Mouse (Mus musculus): ENCODE results near the gene Fbxo28. TPM values are rescaled to one million over a fixed set of nuclear protein-coding genes. Genes with fewer than 3 reads are reported as not detected.

Gene Fbxo28
- polyA plus RNA-seq, 1 experiment = not detected

- TF ChIP-seq POLR2A (IDR thresholded peaks at IDR 0.05; ENCODE audit: insufficient read depth, low read depth, low read length) (no peak), CTCF (IDR thresholded peaks at IDR 0.05; ENCODE audit: insufficient read depth, low read depth, low read length) (no peak)
- WGBS = 67% methylated on average over 5 of the region's 5 CpGs
- Histone ChIP-seq H3K4me3 (ENCODE audit: insufficient read depth, low read depth, low read length) (no peak overlapping the region), H3K4me1 (ENCODE audit: control insufficient read depth, insufficient read depth, low read length) (peaks cover 3% of the 10 kb centered on the region), H3K27ac (ENCODE audit: insufficient read depth, low read depth, low read length) (no peak overlapping the region)
These were observed 69.8 kb downstream of the Fbxo28 start for GRCm38 (mm10) chr1:182271632-182272031.

- 56% methylated on average over 5 of the region's 5 CpGs for WGBS
- Histone ChIP-seq H3K4me1 (ENCODE audit: control insufficient read depth, insufficient read depth, low read length) (peaks cover 3% of the 10 kb centered on the region), H3K4me3 (ENCODE audit: insufficient read depth, low read depth, low read length) (no peak overlapping the region), H3K27ac (ENCODE audit: insufficient read depth, low read depth, low read length) (no peak overlapping the region)
- TF ChIP-seq POLR2A (IDR thresholded peaks at IDR 0.05; ENCODE audit: insufficient read depth, low read depth, low read length) (no peak), CTCF (IDR thresholded peaks at IDR 0.05; ENCODE audit: insufficient read depth, low read depth, low read length) (no peak)
These were observed 70.3 kb downstream of the Fbxo28 start for GRCm38 (mm10) chr1:182271130-182271529.

- WGBS = 71% methylated on average over 4 of the region's 4 CpGs
- TF ChIP-seq CTCF (IDR thresholded peaks at IDR 0.05; ENCODE audit: insufficient read depth, low read depth, low read length) (no peak), POLR2A (IDR thresholded peaks at IDR 0.05; ENCODE audit: insufficient read depth, low read depth, low read length) (no peak)
- H3K27ac ChIP-seq (ENCODE audit: insufficient read depth, low read depth, low read length) = no peak overlapping the region
- no peak overlapping the region for H3K4me3 ChIP-seq (ENCODE audit: insufficient read depth, low read depth, low read length)
- peaks cover 3% of the 10 kb centered on the region for H3K4me1 ChIP-seq (ENCODE audit: control insufficient read depth, insufficient read depth, low read length)
These were observed 73.1 kb downstream of the Fbxo28 start for GRCm38 (mm10) chr1:182268317-182268716.

- 95% methylated on average over 11 of the region's 11 CpGs for WGBS
- no peak overlapping the region for H3K4me3 ChIP-seq (ENCODE audit: insufficient read depth, low read depth, low read length)
- TF ChIP-seq CTCF (IDR thresholded peaks at IDR 0.05; ENCODE audit: insufficient read depth, low read depth, low read length) (no peak), POLR2A (IDR thresholded peaks at IDR 0.05; ENCODE audit: insufficient read depth, low read depth, low read length) (no peak)
These were observed 75.4 kb downstream of the Fbxo28 start for GRCm38 (mm10) chr1:182266028-182266525.

More at GRCm38 (mm10) chr1:182266028-182266525, 75.4 kb downstream of the Fbxo28 start:
- no peak overlapping the region for H3K27ac ChIP-seq (ENCODE audit: insufficient read depth, low read depth, low read length)
- H3K4me1 ChIP-seq (ENCODE audit: control insufficient read depth, insufficient read depth, low read length) = no peaks in the 10 kb centered on the region

Other genes starting within 250 kb of the Fbxo28 start
- not detected in 2 replicates for gene Srp9, start 216.9 kb downstream of the Fbxo28 start, polyA plus RNA-seq (2012; ENCODE audit: insufficient read depth, insufficient read length, low replicate concordance, missing spikeins)
- gene Vmn1r1, start 177.1 kb downstream of the Fbxo28 start, polyA plus RNA-seq (2012; ENCODE audit: insufficient read depth, insufficient read length, low replicate concordance, missing spikeins) = not detected in 2 replicates
- not detected in 2 replicates for gene Degs1, start 58.8 kb downstream of the Fbxo28 start, polyA plus RNA-seq (2012; ENCODE audit: insufficient read depth, insufficient read length, low replicate concordance, missing spikeins)
- gene Trp53bp2, start 67.5 kb upstream of the Fbxo28 start, polyA plus RNA-seq (2012; ENCODE audit: insufficient read depth, insufficient read length, low replicate concordance, missing spikeins) = not detected in 2 replicates
- not detected in 2 replicates for gene Capn2, start 176.0 kb upstream of the Fbxo28 start, polyA plus RNA-seq (2012; ENCODE audit: insufficient read depth, insufficient read length, low replicate concordance, missing spikeins)
- gene Capn8, start 223.4 kb upstream of the Fbxo28 start, polyA plus RNA-seq (2012; ENCODE audit: insufficient read depth, insufficient read length, low replicate concordance, missing spikeins) = not detected in 2 replicates

Measured in olfactory bulb, adult 2 months (tissue).